Mouse (Mus musculus): ENCODE measurements around the gene Gpc6. TPM values are rescaled to one million over a fixed set of nuclear protein-coding genes. Genes with fewer than 3 reads are reported as not detected.

Gpc6 gene
- polyA plus RNA-seq, 1 experiment from 2014 or later = 31.8 TPM

DNA sequence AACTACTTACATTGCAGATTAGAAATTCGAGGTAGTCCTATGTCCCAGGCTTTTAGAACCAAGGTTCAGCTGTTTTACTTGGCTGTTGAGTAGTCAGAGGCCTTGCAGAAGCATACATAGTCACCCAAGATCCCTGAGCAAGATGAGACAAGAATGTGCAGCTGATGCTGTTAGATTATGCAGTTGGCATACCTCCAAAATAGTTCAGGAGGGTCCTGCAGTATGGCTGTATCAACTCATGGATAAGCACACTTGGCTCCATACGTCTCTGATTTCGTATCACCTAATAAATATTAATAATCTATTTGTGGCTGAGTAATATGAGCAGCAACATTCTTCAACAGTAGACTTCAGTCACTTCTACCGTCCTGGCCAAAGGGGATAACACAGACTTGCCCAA, 737.1 kb downstream of the Gpc6 start:
- H3K36me3 ChIP-seq = no peaks in the 10 kb centered on the region
- DNase-seq (ENCODE audit: low spot score) = no peak
- H3K27me3 ChIP-seq (ENCODE audit: insufficient read depth, poor library complexity, severe bottlenecking) = no peaks in the 10 kb centered on the region
- no peaks in the 10 kb centered on the region for H3K9me3 ChIP-seq
- H3K27ac ChIP-seq = no peak overlapping the region
- H3K4me3 ChIP-seq = no peak overlapping the region
- H3K4me1 ChIP-seq = no peaks in the 10 kb centered on the region
- 87% methylated on average over 4 of the region's 4 CpGs for WGBS

- 83% methylated on average over 4 of the region's 4 CpGs for WGBS
Observed at GRCm38 (mm10) chr14:117664796-117665195, 739.7 kb downstream of the Gpc6 start.

DNA sequence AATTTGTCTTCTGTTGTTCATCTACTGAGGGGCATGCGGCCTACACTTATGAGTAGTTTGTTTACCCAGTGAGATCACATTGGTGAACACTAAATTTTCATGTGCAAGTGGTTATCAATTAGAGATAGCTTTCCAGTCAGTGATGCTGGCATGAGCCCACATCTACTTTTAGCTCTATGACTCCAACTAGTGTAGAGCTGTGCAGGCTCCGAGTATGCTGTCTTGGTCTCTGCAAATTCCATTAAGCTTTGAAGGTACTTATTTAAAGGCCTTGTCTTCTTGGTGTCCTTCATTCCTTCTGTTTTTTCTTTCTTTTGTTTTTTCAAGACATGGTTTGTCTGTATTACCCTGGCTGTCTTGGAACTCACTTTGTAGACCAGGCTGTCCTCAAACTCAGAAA, 741.0 kb downstream of the Gpc6 start:
- Histone ChIP-seq H3K9me3 (no peaks in the 10 kb centered on the region), H3K27ac (no peak overlapping the region), H3K36me3 (no peaks in the 10 kb centered on the region), H3K4me1 (no peaks in the 10 kb centered on the region), H3K4me3 (no peak overlapping the region), H3K27me3 (ENCODE audit: insufficient read depth, poor library complexity, severe bottlenecking) (no peaks in the 10 kb centered on the region)
- 84% methylated on average over 2 of the region's 2 CpGs for WGBS
- DNase-seq (ENCODE audit: low spot score) = no peak

More at GRCm38 (mm10) chr14:117664796-117665195, 739.7 kb downstream of the Gpc6 start:
- no peak overlapping the region for H3K27ac ChIP-seq
- no peaks in the 10 kb centered on the region for H3K27me3 ChIP-seq (ENCODE audit: insufficient read depth, poor library complexity, severe bottlenecking)
- no peak for DNase-seq (ENCODE audit: low spot score)
- H3K36me3 ChIP-seq = no peaks in the 10 kb centered on the region
- H3K4me3 ChIP-seq = no peak overlapping the region
- no peaks in the 10 kb centered on the region for H3K9me3 ChIP-seq
- H3K4me1 ChIP-seq = no peaks in the 10 kb centered on the region

DNA sequence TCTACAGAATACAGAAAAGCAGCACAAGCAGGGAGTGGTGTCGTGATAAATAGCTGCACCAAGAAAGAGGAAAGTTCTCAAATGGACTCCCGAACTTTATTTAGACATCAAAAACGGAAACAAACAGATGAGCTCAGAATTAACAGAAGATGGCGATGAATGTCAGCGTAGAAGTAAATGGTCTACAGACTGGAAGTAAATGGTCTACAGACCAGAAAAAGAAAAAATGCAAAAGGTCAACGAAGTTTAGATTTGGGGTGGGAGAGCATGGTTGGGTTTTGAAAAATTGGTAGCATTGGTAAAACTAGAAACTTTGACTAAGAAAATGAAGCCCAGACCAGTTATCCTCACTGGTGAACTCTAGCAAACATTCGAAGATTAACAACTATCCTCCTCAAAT, 748.4 kb downstream of the Gpc6 start:
- Histone ChIP-seq H3K27ac (no peak overlapping the region), H3K27me3 (ENCODE audit: insufficient read depth, poor library complexity, severe bottlenecking) (no peaks in the 10 kb centered on the region), H3K9me3 (no peaks in the 10 kb centered on the region), H3K36me3 (no peaks in the 10 kb centered on the region), H3K4me3 (no peak overlapping the region), H3K4me1 (no peaks in the 10 kb centered on the region)
- 87% methylated on average over 7 of the region's 7 CpGs for WGBS
- DNase-seq (ENCODE audit: low spot score) = no peak

DNA sequence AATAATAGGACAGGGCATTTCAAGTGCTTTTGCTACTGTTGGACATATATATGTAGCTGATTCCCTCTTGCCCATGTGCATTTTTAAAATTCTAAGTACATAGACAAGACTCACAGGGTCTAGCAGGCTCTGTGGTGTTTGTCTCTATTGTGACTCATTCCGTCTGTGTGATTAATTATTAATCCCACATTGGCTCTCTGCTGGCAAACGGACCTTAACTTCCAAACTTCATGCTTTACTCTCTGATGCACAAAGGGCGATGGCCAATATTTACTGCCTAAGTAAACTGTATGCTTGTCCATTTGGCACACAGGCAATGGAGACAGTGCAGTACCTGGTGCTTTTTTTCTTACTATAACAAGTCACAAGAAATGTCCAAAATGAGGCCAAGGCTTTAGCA, 749.4 kb downstream of the Gpc6 start:
- Histone ChIP-seq H3K4me3 (no peak overlapping the region), H3K27me3 (ENCODE audit: insufficient read depth, poor library complexity, severe bottlenecking) (no peaks in the 10 kb centered on the region), H3K9me3 (no peaks in the 10 kb centered on the region), H3K36me3 (no peaks in the 10 kb centered on the region), H3K27ac (no peak overlapping the region), H3K4me1 (no peaks in the 10 kb centered on the region)
- DNase-seq (ENCODE audit: low spot score) = no peak
- WGBS = 77% methylated on average over 3 of the region's 3 CpGs

- 67% methylated on average over 3 of the region's 3 CpGs for WGBS
- Histone ChIP-seq H3K27ac (no peak overlapping the region), H3K9me3 (no peaks in the 10 kb centered on the region), H3K4me1 (peaks cover 11% of the 10 kb centered on the region; the same call in 1 of the 2 replicates), H3K4me3 (no peak overlapping the region), H3K36me3 (no peaks in the 10 kb centered on the region), H3K27me3 (ENCODE audit: insufficient read depth, poor library complexity, severe bottlenecking) (no peaks in the 10 kb centered on the region)
- no peak for DNase-seq (ENCODE audit: low spot score)
Observed at GRCm38 (mm10) chr14:117679926-117680325, 754.8 kb downstream of the Gpc6 start.

GRCm38 (mm10) chr14:117681321-117681921, 756.3 kb downstream of the Gpc6 start:
- 0 out of 2 replicates have a peak overlapping the region, but pooled peaks have one; percentile 16 for H3K27ac ChIP-seq
- WGBS = 49% methylated on average over 5 of the region's 5 CpGs
- no peaks in the 10 kb centered on the region for H3K36me3 ChIP-seq
- H3K9me3 ChIP-seq = no peaks in the 10 kb centered on the region
- no peaks in the 10 kb centered on the region for H3K27me3 ChIP-seq (ENCODE audit: insufficient read depth, poor library complexity, severe bottlenecking)
- DNase-seq (ENCODE audit: low spot score) = no peak
- H3K4me3 ChIP-seq = no peak overlapping the region
- peaks cover 11% of the 10 kb centered on the region; the same call in 1 of the 2 replicates for H3K4me1 ChIP-seq

- 88% methylated on average over 4 of the region's 4 CpGs for WGBS
- H3K4me1 ChIP-seq = peaks cover 11% of the 10 kb centered on the region; the same call in 1 of the 2 replicates
Observed at GRCm38 (mm10) chr14:117683149-117683548, 758.0 kb downstream of the Gpc6 start.

DNA sequence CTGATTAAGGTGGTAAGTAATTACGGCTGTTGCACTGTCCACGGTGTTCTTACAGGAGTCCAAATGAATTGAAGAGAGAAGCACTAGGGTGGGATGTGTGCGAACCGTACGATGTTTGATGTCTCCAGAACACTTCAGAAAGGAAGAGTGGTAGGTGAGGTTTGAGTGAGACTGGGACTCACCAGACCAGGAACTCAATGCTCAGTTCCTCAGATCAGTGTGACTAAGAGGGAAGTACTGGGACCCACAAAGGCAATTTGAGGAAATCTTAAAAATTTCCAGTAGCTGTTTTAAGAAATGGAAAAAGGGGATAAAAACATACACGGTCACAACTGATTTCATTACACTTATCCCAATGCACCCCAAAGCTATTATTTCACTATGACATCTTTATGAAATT, 764.7 kb downstream of the Gpc6 start:
- Histone ChIP-seq H3K4me3 (no peak overlapping the region), H3K27ac (no peak overlapping the region), H3K9me3 (no peaks in the 10 kb centered on the region), H3K27me3 (ENCODE audit: insufficient read depth, poor library complexity, severe bottlenecking) (no peaks in the 10 kb centered on the region), H3K4me1 (no peaks in the 10 kb centered on the region), H3K36me3 (no peaks in the 10 kb centered on the region)
- no peak for DNase-seq (ENCODE audit: low spot score)
- 95% methylated on average over 6 of the region's 6 CpGs for WGBS

More at GRCm38 (mm10) chr14:117683149-117683548, 758.0 kb downstream of the Gpc6 start:
- H3K4me3 ChIP-seq = no peak overlapping the region
- no peaks in the 10 kb centered on the region for H3K36me3 ChIP-seq
- no peak for DNase-seq (ENCODE audit: low spot score)
- H3K9me3 ChIP-seq = no peaks in the 10 kb centered on the region
- no peak overlapping the region for H3K27ac ChIP-seq
- no peaks in the 10 kb centered on the region for H3K27me3 ChIP-seq (ENCODE audit: insufficient read depth, poor library complexity, severe bottlenecking)

DNA sequence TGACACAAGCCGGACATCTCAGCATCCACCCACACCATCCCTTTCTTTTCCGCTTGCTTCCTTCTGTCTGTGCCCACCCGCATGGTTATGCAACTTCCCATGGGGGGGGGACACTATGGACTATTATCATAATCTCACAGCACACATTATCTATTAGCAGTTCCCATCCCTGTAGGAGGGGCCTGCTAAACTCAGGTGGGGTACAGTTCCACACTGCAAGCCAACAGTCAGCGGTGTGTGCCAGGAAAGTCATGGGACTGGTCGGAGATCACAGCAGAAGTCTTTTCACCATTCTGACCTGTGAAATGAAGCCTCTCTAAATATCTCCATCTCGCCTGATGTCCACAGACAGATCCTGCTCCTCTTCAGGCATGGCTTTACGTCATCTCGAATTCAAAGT, 770.5 kb downstream of the Gpc6 start:
- no peak overlapping the region for H3K4me3 ChIP-seq
- H3K9me3 ChIP-seq = no peaks in the 10 kb centered on the region
- no peak overlapping the region for H3K27ac ChIP-seq
- WGBS = 92% methylated on average over 8 of the region's 8 CpGs
- no peaks in the 10 kb centered on the region for H3K27me3 ChIP-seq (ENCODE audit: insufficient read depth, poor library complexity, severe bottlenecking)
- no peak for DNase-seq (ENCODE audit: low spot score)
- H3K4me1 ChIP-seq = no peaks in the 10 kb centered on the region
- H3K36me3 ChIP-seq = no peaks in the 10 kb centered on the region

DNA sequence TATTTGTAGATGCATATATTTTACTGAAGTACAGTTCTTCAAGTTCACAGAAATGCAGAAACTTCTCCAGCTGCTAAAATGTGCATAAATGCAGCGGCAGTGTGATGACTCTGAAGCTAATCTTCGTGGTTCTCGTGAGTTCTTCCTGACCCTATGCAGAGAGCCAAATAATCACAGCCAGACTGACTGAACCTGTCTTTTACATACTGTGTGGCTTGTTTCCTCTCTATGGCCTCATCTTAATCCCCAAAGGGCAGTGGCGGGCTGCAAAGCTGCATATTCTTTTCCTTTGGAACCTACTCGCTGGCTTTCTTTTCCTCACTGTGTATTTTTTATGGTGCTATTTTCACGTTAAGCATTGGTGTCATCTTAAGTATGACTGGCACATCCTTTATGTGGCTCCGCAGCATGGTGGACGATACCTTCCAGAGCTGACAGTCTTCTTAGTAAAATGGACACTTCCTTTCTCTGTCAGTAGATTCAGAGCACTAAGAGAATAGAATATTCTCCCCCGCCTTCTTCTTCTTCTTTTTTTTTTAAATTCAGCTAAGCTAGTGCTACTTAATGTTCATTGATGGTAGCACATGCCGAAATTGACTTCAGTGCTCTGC, 775.7 kb downstream of the Gpc6 start:
- Histone ChIP-seq H3K27ac (no peak overlapping the region), H3K9me3 (no peaks in the 10 kb centered on the region), H3K4me1 (no peaks in the 10 kb centered on the region), H3K27me3 (ENCODE audit: insufficient read depth, poor library complexity, severe bottlenecking) (no peaks in the 10 kb centered on the region), H3K4me3 (no peak overlapping the region), H3K36me3 (no peaks in the 10 kb centered on the region)
- no peak for DNase-seq (ENCODE audit: low spot score)
- 87% methylated on average over 10 of the region's 10 CpGs for WGBS

GRCm38 (mm10) chr14:117708817-117709216, 783.7 kb downstream of the Gpc6 start:
- Histone ChIP-seq H3K27ac (no peak overlapping the region), H3K4me3 (no peak overlapping the region), H3K4me1 (0 out of 2 replicates have a peak, but pooled peaks cover 4% of the 10 kb centered on the region), H3K27me3 (ENCODE audit: insufficient read depth, poor library complexity, severe bottlenecking) (no peaks in the 10 kb centered on the region), H3K9me3 (no peaks in the 10 kb centered on the region), H3K36me3 (no peaks in the 10 kb centered on the region)
- DNase-seq (ENCODE audit: low spot score) = no peak
- 80% methylated on average over 3 of the region's 3 CpGs for WGBS

GRCm38 (mm10) chr14:117710463-117710911, 785.4 kb downstream of the Gpc6 start:
- Histone ChIP-seq H3K4me1 (0 out of 2 replicates have a peak, but pooled peaks cover 4% of the 10 kb centered on the region), H3K36me3 (no peaks in the 10 kb centered on the region), H3K9me3 (no peaks in the 10 kb centered on the region), H3K27ac (no peak overlapping the region), H3K27me3 (ENCODE audit: insufficient read depth, poor library complexity, severe bottlenecking) (no peaks in the 10 kb centered on the region), H3K4me3 (no peak overlapping the region)
- DNase-seq (ENCODE audit: low spot score) = no peak
- 75% methylated on average over 10 of the region's 10 CpGs for WGBS

Measured in heart, embryonic 10.5 days (tissue).